Mouse (Mus musculus) activated CD4-positive, CD25-positive, alpha-beta regulatory T cell, adult 4 months (primary cell): ENCODE results near the gene Tmem37. TPM values are rescaled to one million over a fixed set of nuclear protein-coding genes. Genes with fewer than 3 reads are reported as not detected.

Experiments
- ATAC-seq: one replicate; pipeline ENCODE4 v1.8.0; 2017
- polyA plus RNA-seq, 2 experiments: library from polyadenylated mRNA; unstranded; fragments of 100-300 nt; shearing (Covaris generic); gene quantifications; one replicate each; pipeline ENCODE4 v1.2.1; 2017

Tmem37 gene
- polyA plus RNA-seq, 2 experiments from 2014 or later, result 1.4 to 2.5 TPM

- peak; percentile 85 for ATAC-seq
Measured at GRCm38 (mm10) chr1:120093482-120094134, 19.7 kb upstream of the Tmem37 start.

DNA sequence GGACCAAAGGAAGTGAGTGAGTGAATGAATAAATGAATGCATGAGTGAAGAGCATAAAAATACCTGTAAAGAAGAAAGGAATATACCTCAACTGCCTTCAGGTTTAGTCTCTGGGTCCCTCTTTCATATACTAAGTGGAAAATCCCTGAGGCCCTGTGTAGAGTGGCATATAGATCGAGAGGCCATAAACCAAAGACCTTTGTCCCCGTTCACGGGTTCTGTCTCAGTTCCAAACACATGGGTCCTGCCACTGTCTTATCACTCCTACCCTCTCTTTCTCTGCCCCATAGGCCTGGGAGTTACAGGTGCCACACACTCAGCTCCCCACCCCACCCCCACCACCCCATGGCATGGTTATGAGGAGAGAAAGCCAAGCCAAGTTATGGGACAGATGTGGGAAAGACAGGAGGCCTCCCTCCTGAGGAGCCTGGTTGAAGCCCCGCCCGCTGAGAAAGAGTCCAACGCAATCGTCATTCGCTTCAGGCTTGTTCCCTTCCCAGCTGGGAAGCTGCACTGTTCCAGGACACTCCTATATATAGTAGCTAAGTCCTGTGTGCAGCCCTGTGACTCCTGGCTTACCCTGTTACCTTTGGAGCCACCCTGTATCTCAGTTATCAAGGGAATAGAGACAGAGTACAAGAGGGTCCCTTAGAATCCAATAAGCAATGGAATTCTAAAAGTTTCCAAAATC lies 17.2 kb upstream of the Tmem37 start:
- no peak for ATAC-seq

DNA sequence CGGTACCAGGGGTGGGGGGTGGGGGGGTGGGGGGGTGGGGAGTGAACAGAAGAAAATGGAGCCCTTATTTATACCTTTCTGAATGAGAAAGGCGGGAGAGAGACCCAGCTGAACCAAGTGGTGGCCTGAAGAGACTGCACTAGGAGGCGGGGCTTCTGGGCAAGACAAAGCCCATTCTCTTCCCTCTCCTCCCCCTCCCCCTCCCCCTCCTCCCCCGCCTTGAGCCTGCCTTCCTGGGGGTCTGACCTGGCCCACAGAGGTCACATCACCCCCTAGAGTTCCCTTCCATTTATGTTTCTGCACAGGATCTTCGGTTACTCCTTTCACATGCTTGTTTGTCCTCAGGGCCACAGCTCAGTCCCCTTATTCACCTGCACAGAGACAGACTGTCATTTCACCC lies 15.3 kb upstream of the Tmem37 start:
- no peak for ATAC-seq

GRCm38 (mm10) chr1:120086644-120087043 lies 12.8 kb upstream of the Tmem37 start:
- no peak for ATAC-seq

- no peak for ATAC-seq
Measured at GRCm38 (mm10) chr1:120085696-120086095, 11.8 kb upstream of the Tmem37 start.

GRCm38 (mm10) chr1:120083921-120084517 lies 10.1 kb upstream of the Tmem37 start:
- ATAC-seq, result no peak

GRCm38 (mm10) chr1:120082957-120083585 lies 9.2 kb upstream of the Tmem37 start:
- no peak for ATAC-seq

GRCm38 (mm10) chr1:120080632-120081031 lies 6.8 kb upstream of the Tmem37 start:
- ATAC-seq, result no peak

GRCm38 (mm10) chr1:120077746-120078410 lies 4.0 kb upstream of the Tmem37 start:
- no peak for ATAC-seq

GRCm38 (mm10) chr1:120075507-120075906 lies 1.6 kb upstream of the Tmem37 start:
- ATAC-seq, result no peak

GRCm38 (mm10) chr1:120074931-120075330 lies 1.1 kb upstream of the Tmem37 start:
- no peak for ATAC-seq

GRCm38 (mm10) chr1:120074307-120074702 lies 431 bp upstream of the Tmem37 start:
- no peak for ATAC-seq

DNA sequence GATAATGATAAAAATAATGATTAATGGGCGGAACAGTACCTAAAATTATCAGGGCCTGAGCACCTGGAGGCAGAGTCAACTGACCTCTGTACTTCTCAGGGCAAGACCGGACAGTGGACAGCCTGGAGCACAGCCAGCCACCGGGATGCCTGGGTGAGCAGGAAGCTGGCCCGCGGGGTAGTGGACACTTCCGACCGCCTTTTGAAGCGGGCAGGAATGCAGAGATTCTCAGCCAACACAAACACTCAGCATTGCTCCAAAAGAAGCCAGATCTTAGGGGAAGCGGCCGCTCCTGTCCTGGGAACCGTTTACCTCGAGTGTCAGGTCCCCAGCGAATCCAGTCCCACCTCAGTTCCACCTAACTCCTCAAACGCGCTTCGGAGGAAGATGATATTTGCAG lies 974 bp downstream of the Tmem37 start:
- ATAC-seq, result no peak

DNA sequence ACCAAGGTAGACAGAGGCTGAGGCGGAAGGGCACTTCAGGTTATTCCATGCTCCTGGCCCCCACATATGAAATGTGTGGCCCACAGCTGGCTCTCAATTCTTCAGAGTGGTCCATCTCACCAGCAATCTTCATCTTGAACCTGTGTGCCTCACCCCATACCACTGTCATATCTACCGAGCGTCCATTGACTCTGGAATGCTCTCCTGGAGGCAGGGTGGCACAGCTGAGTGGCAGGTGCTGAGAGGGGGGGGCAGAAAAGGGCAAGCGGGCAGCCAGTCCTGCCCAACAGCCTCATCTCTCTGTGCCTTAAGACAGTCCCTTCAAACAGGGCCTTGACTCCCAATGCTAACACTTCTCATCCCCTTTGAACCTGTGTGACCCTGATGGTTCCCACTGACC lies 2.7 kb downstream of the Tmem37 start:
- ATAC-seq, result no peak

- ATAC-seq, result no peak
Measured at GRCm38 (mm10) chr1:120070168-120070567, 3.7 kb downstream of the Tmem37 start.

DNA sequence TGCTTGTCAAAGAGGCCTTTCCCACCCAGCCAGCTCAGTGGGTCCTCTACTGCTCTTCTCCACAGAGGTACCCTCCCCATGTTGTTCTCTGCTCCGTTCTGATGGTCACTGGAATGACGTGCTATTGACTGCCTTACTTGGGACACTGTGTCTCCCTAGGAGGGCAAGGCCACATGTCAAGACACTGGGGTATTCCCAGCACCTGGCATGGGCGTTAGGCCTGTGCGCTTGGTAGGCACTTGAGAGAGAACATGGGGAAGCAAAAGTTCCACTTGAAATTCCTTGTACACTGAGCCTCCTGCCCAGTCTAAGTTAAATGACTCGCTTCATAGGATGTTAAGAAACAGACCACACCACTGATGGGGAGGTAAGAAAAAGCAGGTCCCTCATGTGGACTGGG lies 4.8 kb downstream of the Tmem37 start:
- no peak for ATAC-seq

DNA sequence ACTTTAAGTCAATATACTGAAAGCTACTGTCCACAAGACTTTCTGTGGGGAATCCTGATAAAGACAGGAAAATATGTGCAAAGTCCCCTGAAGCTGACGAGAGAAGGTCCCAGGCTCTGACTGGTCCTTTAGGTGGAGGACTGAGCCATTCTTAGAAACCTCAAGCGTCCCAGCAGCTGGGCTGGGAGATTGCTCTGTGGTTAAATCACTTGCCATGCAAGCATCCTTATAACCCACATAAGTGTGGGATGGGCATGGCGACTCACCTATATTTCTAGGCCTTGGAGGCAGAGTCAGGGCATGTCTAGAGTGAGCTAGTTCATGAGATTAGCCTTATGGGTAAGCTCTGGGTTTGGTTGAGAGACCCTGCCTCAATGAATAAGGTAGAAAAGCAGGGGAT lies 7.2 kb downstream of the Tmem37 start:
- no peak for ATAC-seq

GRCm38 (mm10) chr1:120066159-120066558 lies 7.7 kb downstream of the Tmem37 start:
- ATAC-seq, result no peak

GRCm38 (mm10) chr1:120064036-120064682 lies 9.7 kb downstream of the Tmem37 start:
- no peak for ATAC-seq

DNA sequence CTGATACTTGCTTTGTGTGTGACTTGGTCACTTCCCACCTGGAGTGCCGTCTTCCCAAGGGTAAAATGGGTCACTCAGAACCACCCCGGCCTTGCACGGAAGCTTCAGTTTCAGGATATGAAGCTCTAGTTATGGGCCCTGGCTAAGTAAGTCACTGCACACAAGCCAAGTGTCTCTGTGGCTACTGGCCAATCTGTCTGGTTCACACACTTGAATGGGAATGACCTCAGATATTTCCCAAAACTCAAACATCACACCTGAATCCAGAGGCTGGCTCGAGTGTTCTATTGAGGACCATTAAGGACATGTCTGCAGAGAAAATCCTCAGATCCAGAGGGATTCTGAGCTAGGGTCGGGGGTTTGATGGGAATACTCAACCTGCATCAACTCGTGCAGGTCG lies 11.6 kb downstream of the Tmem37 start:
- ATAC-seq, result no peak

DNA sequence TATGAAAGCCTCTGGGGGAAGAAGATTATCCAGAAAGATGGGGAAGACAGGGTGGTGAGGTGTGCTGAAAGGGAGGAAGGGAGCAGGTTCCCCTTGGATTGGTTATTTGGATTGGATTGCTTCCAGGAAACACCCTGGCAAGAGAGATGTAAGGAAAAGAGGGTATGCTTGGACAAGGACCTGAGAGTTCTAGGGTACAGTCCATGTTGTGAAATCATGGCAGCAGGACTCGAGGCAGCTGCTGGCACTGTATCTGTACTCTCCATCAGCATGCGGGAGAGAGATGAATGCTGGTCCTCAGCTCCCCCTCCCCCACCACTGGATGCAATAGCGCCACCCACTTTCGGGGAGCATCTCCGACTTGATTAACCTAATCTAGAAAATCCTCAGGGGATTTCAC lies 13.2 kb downstream of the Tmem37 start:
- no peak for ATAC-seq

GRCm38 (mm10) chr1:120057674-120058430 lies 16.0 kb downstream of the Tmem37 start:
- ATAC-seq, result no peak
